Mouse (Mus musculus): ENCODE measurements around the gene Arhgap10.

Arhgap10 gene

GRCm38 (mm10) chr8:77406846-77407245 is 110.9 kb downstream of the Arhgap10 start:
- DNase-seq (ENCODE audit: low read depth, low spot score) = no peak

GRCm38 (mm10) chr8:77406444-77406843 is 111.3 kb downstream of the Arhgap10 start:
- no peak for DNase-seq (ENCODE audit: low read depth, low spot score)

- DNase-seq (ENCODE audit: low read depth, low spot score) = no peak
Measured at GRCm38 (mm10) chr8:77404017-77404416, 113.7 kb downstream of the Arhgap10 start.

GRCm38 (mm10) chr8:77401934-77402333 is 115.8 kb downstream of the Arhgap10 start:
- DNase-seq (ENCODE audit: low read depth, low spot score) = no peak

- DNase-seq (ENCODE audit: low read depth, low spot score) = no peak
Measured at GRCm38 (mm10) chr8:77401140-77401539, 116.6 kb downstream of the Arhgap10 start.

GRCm38 (mm10) chr8:77384080-77384479 is 133.7 kb downstream of the Arhgap10 start:
- DNase-seq (ENCODE audit: low read depth, low spot score) = no peak

- DNase-seq (ENCODE audit: low read depth, low spot score) = no peak
Measured at GRCm38 (mm10) chr8:77383671-77384070, 134.1 kb downstream of the Arhgap10 start.

- DNase-seq (ENCODE audit: low read depth, low spot score) = no peak
Measured at GRCm38 (mm10) chr8:77380844-77381243, 136.9 kb downstream of the Arhgap10 start.

GRCm38 (mm10) chr8:77379300-77379699 is 138.5 kb downstream of the Arhgap10 start:
- peak; percentile 49 for DNase-seq (ENCODE audit: low read depth, low spot score)

- peak; percentile 13 for DNase-seq (ENCODE audit: low read depth, low spot score)
Measured at GRCm38 (mm10) chr8:77376451-77376853, 141.3 kb downstream of the Arhgap10 start.

- DNase-seq (ENCODE audit: low read depth, low spot score) = no peak
Measured at GRCm38 (mm10) chr8:77375999-77376398, 141.8 kb downstream of the Arhgap10 start.

GRCm38 (mm10) chr8:77371006-77371405 is 146.7 kb downstream of the Arhgap10 start:
- no peak for DNase-seq (ENCODE audit: low read depth, low spot score)

- DNase-seq (ENCODE audit: low read depth, low spot score) = no peak
Measured at GRCm38 (mm10) chr8:77370308-77370707, 147.4 kb downstream of the Arhgap10 start.

- DNase-seq (ENCODE audit: low read depth, low spot score) = no peak
Measured at GRCm38 (mm10) chr8:77369671-77370070, 148.1 kb downstream of the Arhgap10 start.

- peak; percentile 41 for DNase-seq (ENCODE audit: low read depth, low spot score)
Measured at GRCm38 (mm10) chr8:77367091-77367490, 150.7 kb downstream of the Arhgap10 start.

- no peak for DNase-seq (ENCODE audit: low read depth, low spot score)
Measured at GRCm38 (mm10) chr8:77366446-77366845, 151.3 kb downstream of the Arhgap10 start.

- no peak for DNase-seq (ENCODE audit: low read depth, low spot score)
Measured at GRCm38 (mm10) chr8:77365990-77366389, 151.8 kb downstream of the Arhgap10 start.

GRCm38 (mm10) chr8:77364472-77364871 is 153.3 kb downstream of the Arhgap10 start:
- DNase-seq (ENCODE audit: low read depth, low spot score) = no peak

- no peak for DNase-seq (ENCODE audit: low read depth, low spot score)
Measured at GRCm38 (mm10) chr8:77360853-77361252, 156.9 kb downstream of the Arhgap10 start.

GRCm38 (mm10) chr8:77360423-77360822 is 157.3 kb downstream of the Arhgap10 start:
- no peak for DNase-seq (ENCODE audit: low read depth, low spot score)

GRCm38 (mm10) chr8:77357126-77357525 is 160.6 kb downstream of the Arhgap10 start:
- no peak for DNase-seq (ENCODE audit: low read depth, low spot score)

- DNase-seq (ENCODE audit: low read depth, low spot score) = no peak
Measured at GRCm38 (mm10) chr8:77355344-77355743, 162.4 kb downstream of the Arhgap10 start.

- no peak for DNase-seq (ENCODE audit: low read depth, low spot score)
Measured at GRCm38 (mm10) chr8:77354189-77354588, 163.6 kb downstream of the Arhgap10 start.

- peak; percentile 30 for DNase-seq (ENCODE audit: low read depth, low spot score)
Measured at GRCm38 (mm10) chr8:77351177-77351860, 166.4 kb downstream of the Arhgap10 start.

Measured in mesoderm, embryonic 11.5 days (tissue).